Mouse (Mus musculus) midbrain, embryonic 14.5 days (tissue): ENCODE results near the gene Il10ra. TPM values are rescaled to one million over a fixed set of nuclear protein-coding genes. Genes with fewer than 3 reads are reported as not detected.

Source experiments
- ATAC-seq: fragments of 200-750 bp; cut with Nextera tagmentation; 2 replicates; pipeline ENCODE4 v1.8.0; 2017; ENCODE audit warnings: moderate number of reproducible peaks, moderate library complexity; ENCODE audit not compliant: low FRiP score, low TSS enrichment
- DNase-seq: peaks from one replicate; pipeline ENCODE4 v3.0.0-alpha.2; 2015
- H3K27ac ChIP-seq: fragments of 300-500 bp; sonication (generic); replicated peaks from 2 replicates; pipeline ENCODE4 v1.5.1; 2014; ENCODE audit warnings: mild to moderate bottlenecking, low read depth, low read length, moderate library complexity
- H3K27me3 ChIP-seq: fragments of 300-500 bp; sonication (generic); 2 replicates; pipeline ENCODE4 v1.6.1; 2014; ENCODE audit warnings: low read length, control low read depth, mixed read lengths; ENCODE audit not compliant: control insufficient read depth, insufficient read depth
- H3K36me3 ChIP-seq: fragments of 300-500 bp; sonication (generic); 2 replicates; pipeline ENCODE4 v1.6.1; 2014; ENCODE audit warnings: low read length, control low read depth; ENCODE audit not compliant: control insufficient read depth, insufficient read depth
- H3K4me1 ChIP-seq: fragments of 300-500 bp; sonication (generic); 2 replicates; pipeline ENCODE4 v1.6.1; 2014; ENCODE audit warnings: mild to moderate bottlenecking, antibody characterized with exemption, low read length, control low read depth; ENCODE audit not compliant: control insufficient read depth, insufficient read depth
- H3K4me2 ChIP-seq: fragments of 300-500 bp; sonication (generic); 2 replicates; pipeline ENCODE4 v1.6.1; 2014; ENCODE audit warnings: mild to moderate bottlenecking, low read length, moderate library complexity
- H3K4me3 ChIP-seq: fragments of 300-500 bp; sonication (generic); replicated peaks from 2 replicates; pipeline ENCODE4 v1.5.1; 2014; ENCODE audit warnings: low read depth, low read length
- H3K9ac ChIP-seq: fragments of 300-500 bp; sonication (generic); replicated peaks from 2 replicates; pipeline ENCODE4 v1.6.1; 2014; ENCODE audit warnings: mild to moderate bottlenecking, low read length, moderate library complexity
- H3K9me3 ChIP-seq: fragments of 300-500 bp; sonication (generic); 2 replicates; pipeline ENCODE4 v1.6.1; 2016; ENCODE audit warnings: low read length, control low read depth, mixed read lengths; ENCODE audit not compliant: control insufficient read depth
- WGBS: fragments of 180-500 bp; shearing (Covaris S2); extraction: QIAGEN DNeasy Blood & Tissue Kit; methylation state at CpG from one replicate; pipeline ENCODE4 v1.1.7; 2014; 5-methylcytosine and 5-hydroxymethylcytosine counted together
- polyA plus RNA-seq: library from polyadenylated mRNA; unstranded; fragments of >200 nt; fragmentation: Nextera tagmentation; extraction: Ambion mirVana; gene quantifications from 2 replicates; pipeline ENCODE4 v1.2.1, GENCODE M21; 2014

The Il10ra gene
- polyA plus RNA-seq, 1 experiment from 2014 or later, result 0.67 TPM

- Histone ChIP-seq H3K4me2 (no peak overlapping the region), H3K9me3 (no peaks in the 10 kb centered on the region), H3K4me1 (no peaks in the 10 kb centered on the region), H3K27me3 (no peaks in the 10 kb centered on the region), H3K36me3 (no peaks in the 10 kb centered on the region), H3K9ac (no peak overlapping the region), H3K27ac (no peak overlapping the region), H3K4me3 (no peak overlapping the region)
- DNase-seq (no peak), ATAC-seq (no peak)
- WGBS, result 43% methylated on average over 7 of the region's 7 CpGs
Measured at GRCm38 (mm10) chr9:45236744-45237143, 32.2 kb downstream of the Il10ra start.

GRCm38 (mm10) chr9:45235668-45236227 lies 33.2 kb downstream of the Il10ra start:
- no peak overlapping the region for H3K27ac ChIP-seq
- no peaks in the 10 kb centered on the region for H3K27me3 ChIP-seq
- H3K9ac ChIP-seq, result no peak overlapping the region
- no peak overlapping the region for H3K4me2 ChIP-seq
- DNase-seq (no peak), ATAC-seq (no peak)
- H3K4me3 ChIP-seq, result no peak overlapping the region
- no peaks in the 10 kb centered on the region for H3K4me1 ChIP-seq
- no peaks in the 10 kb centered on the region for H3K36me3 ChIP-seq
- H3K9me3 ChIP-seq, result no peaks in the 10 kb centered on the region
- WGBS, result 88% methylated on average over 6 of the region's 6 CpGs

DNA sequence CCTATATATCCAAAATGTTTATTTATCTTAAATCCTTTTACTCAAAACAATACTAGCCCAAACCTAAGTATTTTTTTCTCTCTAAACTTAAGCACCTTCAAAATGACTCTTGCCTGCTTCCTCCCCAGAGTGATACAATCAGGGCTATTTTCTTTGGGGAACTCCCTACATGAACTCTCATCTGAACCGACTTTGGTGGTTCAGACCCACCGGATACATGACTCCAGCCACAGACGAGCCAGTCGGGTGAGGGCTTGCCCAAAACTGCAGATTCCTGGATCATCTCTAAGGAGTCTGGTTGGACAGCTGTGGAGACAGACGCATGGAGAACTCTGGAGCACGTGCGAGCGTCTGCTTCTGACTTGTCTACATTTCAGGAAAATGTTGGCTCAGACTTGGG lies 39.6 kb downstream of the Il10ra start:
- Histone ChIP-seq H3K9ac (no peak overlapping the region), H3K27ac (no peak overlapping the region), H3K9me3 (no peaks in the 10 kb centered on the region), H3K4me3 (no peak overlapping the region), H3K4me1 (no peaks in the 10 kb centered on the region), H3K36me3 (no peaks in the 10 kb centered on the region), H3K27me3 (no peaks in the 10 kb centered on the region), H3K4me2 (no peak overlapping the region)
- no peak for ATAC-seq
- DNase-seq, result no peak
- WGBS, result 87% methylated on average over 8 of the region's 8 CpGs

- DNase-seq (peak; percentile 96), ATAC-seq (no peak)
- H3K4me2 ChIP-seq, result no peak overlapping the region
- no peak overlapping the region for H3K27ac ChIP-seq
- no peaks in the 10 kb centered on the region for H3K36me3 ChIP-seq
- H3K4me3 ChIP-seq, result no peak overlapping the region
- H3K4me1 ChIP-seq, result no peaks in the 10 kb centered on the region
- H3K9ac ChIP-seq, result no peak overlapping the region
- H3K9me3 ChIP-seq, result no peaks in the 10 kb centered on the region
- no peaks in the 10 kb centered on the region for H3K27me3 ChIP-seq
- WGBS, result 18% methylated on average over 6 of the region's 6 CpGs
Measured at GRCm38 (mm10) chr9:45221567-45221966, 47.4 kb downstream of the Il10ra start.

- WGBS, result 89% methylated on average over 3 of the region's 3 CpGs
- no peak overlapping the region for H3K4me2 ChIP-seq
- H3K4me1 ChIP-seq, result no peaks in the 10 kb centered on the region
- H3K4me3 ChIP-seq, result no peak overlapping the region
- no peaks in the 10 kb centered on the region for H3K9me3 ChIP-seq
- no peak overlapping the region for H3K9ac ChIP-seq
- DNase-seq, result no peak
- no peak for ATAC-seq
- H3K36me3 ChIP-seq, result no peaks in the 10 kb centered on the region
- no peak overlapping the region for H3K27ac ChIP-seq
- no peaks in the 10 kb centered on the region for H3K27me3 ChIP-seq
Measured at GRCm38 (mm10) chr9:45219644-45220043, 49.3 kb downstream of the Il10ra start.

DNA sequence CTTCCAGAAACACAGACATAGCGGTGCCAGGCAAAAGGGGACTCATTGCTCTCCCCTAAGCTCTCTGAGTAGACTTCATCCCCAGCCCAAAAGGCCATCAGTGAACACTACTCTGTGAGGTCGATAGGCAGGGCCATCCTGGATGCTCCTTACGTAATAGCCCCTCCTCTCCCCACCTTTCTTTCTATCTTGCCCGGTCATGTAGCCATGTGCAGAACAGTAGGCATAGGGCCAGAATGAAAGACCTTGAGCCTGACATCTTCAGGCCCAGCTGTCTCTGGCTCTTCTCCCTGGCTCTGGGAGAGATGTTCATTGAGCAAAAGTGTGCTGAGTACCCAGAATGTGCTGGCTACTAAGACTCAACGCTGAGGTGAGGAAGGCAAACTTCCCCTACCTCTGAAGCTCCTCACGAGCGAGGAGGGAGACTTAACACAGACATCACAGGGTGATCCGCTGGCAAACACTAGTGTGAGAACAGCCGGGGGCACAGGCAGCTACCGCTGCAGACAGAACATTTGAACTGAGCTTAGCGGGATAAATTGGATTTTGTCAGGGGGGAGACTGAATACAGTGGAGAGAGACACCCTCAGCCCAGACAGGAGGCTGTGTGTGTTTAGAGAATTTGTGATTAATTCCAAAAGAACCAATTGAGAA lies 53.3 kb downstream of the Il10ra start:
- WGBS, result 55% methylated on average over 11 of the region's 11 CpGs
- no peak overlapping the region for H3K4me2 ChIP-seq
- no peak overlapping the region for H3K9ac ChIP-seq
- no peak overlapping the region for H3K27ac ChIP-seq
- H3K4me3 ChIP-seq, result no peak overlapping the region
- H3K36me3 ChIP-seq, result no peaks in the 10 kb centered on the region
- ATAC-seq, result no peak
- DNase-seq, result peak; percentile 47
- H3K9me3 ChIP-seq, result no peaks in the 10 kb centered on the region
- H3K4me1 ChIP-seq, result no peaks in the 10 kb centered on the region
- no peaks in the 10 kb centered on the region for H3K27me3 ChIP-seq

GRCm38 (mm10) chr9:45212001-45212400 lies 56.9 kb downstream of the Il10ra start:
- no peak overlapping the region for H3K27ac ChIP-seq
- no peak overlapping the region for H3K4me3 ChIP-seq
- H3K9me3 ChIP-seq, result no peaks in the 10 kb centered on the region
- H3K4me2 ChIP-seq, result no peak overlapping the region
- no peak overlapping the region for H3K9ac ChIP-seq
- DNase-seq (no peak), ATAC-seq (no peak)
- no peaks in the 10 kb centered on the region for H3K27me3 ChIP-seq
- no peaks in the 10 kb centered on the region for H3K4me1 ChIP-seq
- 60% methylated on average over 6 of the region's 6 CpGs for WGBS
- H3K36me3 ChIP-seq, result no peaks in the 10 kb centered on the region

- WGBS, result 87% methylated on average over 7 of the region's 7 CpGs
Measured at GRCm38 (mm10) chr9:45207015-45207743, 61.8 kb downstream of the Il10ra start.

GRCm38 (mm10) chr9:45206121-45206520 lies 62.8 kb downstream of the Il10ra start:
- Histone ChIP-seq H3K9me3 (no peaks in the 10 kb centered on the region), H3K27ac (no peak overlapping the region), H3K4me3 (no peak overlapping the region), H3K27me3 (no peaks in the 10 kb centered on the region), H3K36me3 (no peaks in the 10 kb centered on the region), H3K4me2 (no peak overlapping the region), H3K4me1 (no peaks in the 10 kb centered on the region), H3K9ac (no peak overlapping the region)
- 72% methylated on average over 4 of the region's 4 CpGs for WGBS
- ATAC-seq (no peak), DNase-seq (no peak)

More at GRCm38 (mm10) chr9:45207015-45207743, 61.8 kb downstream of the Il10ra start:
- Histone ChIP-seq H3K9me3 (no peaks in the 10 kb centered on the region), H3K9ac (no peak overlapping the region), H3K4me3 (no peak overlapping the region), H3K27ac (no peak overlapping the region), H3K36me3 (no peaks in the 10 kb centered on the region), H3K4me2 (no peak overlapping the region), H3K4me1 (no peaks in the 10 kb centered on the region), H3K27me3 (no peaks in the 10 kb centered on the region)
- ATAC-seq, result no peak
- DNase-seq, result no peak
